Mouse (Mus musculus) stomach, embryonic 14.5 days (tissue): Measurements from ENCODE around the gene Gm12216. TPM values are rescaled to one million over a fixed set of nuclear protein-coding genes. Genes with fewer than 3 reads are reported as not detected.
"Not testable (repeated sequence)": the region's sequence is repeated elsewhere in the genome, so short reads cannot be mapped to it uniquely, and the experiment has no call there.

Experiments used
- ATAC-seq: fragments of 200-750 bp; cut with Nextera tagmentation; 2 replicates; pipeline ENCODE4 v1.8.0; 2017; ENCODE audit warnings: low read depth, moderate TSS enrichment; ENCODE audit not compliant: insufficient number of reproducible peaks, insufficient read depth, low FRiP score
- H3K27ac ChIP-seq: fragments of 300-500 bp; sonication (generic); 2 replicates; pipeline ENCODE4 v1.5.1; 2014; ENCODE audit warnings: mild to moderate bottlenecking, low read length, moderate library complexity, mixed read lengths
- H3K27me3 ChIP-seq: fragments of 300-500 bp; sonication (generic); 2 replicates; pipeline ENCODE4 v1.6.1; 2014; ENCODE audit warnings: low read length, control low read depth, mixed read lengths; ENCODE audit not compliant: control insufficient read depth, insufficient read depth
- H3K36me3 ChIP-seq: fragments of 300-500 bp; sonication (generic); 2 replicates; pipeline ENCODE4 v1.6.1; 2014; ENCODE audit warnings: mild to moderate bottlenecking, control low read depth, low read length, moderate library complexity, mixed read lengths; ENCODE audit not compliant: control insufficient read depth, insufficient read depth
- H3K4me1 ChIP-seq: fragments of 300-500 bp; sonication (generic); 2 replicates; pipeline ENCODE4 v1.6.1; 2014; ENCODE audit warnings: low read length, control low read depth, mixed read lengths; ENCODE audit not compliant: control insufficient read depth, insufficient read depth
- H3K4me2 ChIP-seq: fragments of 300-500 bp; sonication (generic); replicated peaks from 2 replicates; pipeline ENCODE4 v1.6.1; 2014; ENCODE audit warnings: low read depth, low read length, control low read depth
- H3K4me3 ChIP-seq: fragments of 300-500 bp; sonication (generic); 2 replicates; pipeline ENCODE4 v1.5.1; 2014; ENCODE audit warnings: low read depth, low read length, control low read depth
- H3K9ac ChIP-seq: fragments of 300-500 bp; sonication (generic); replicated peaks from 2 replicates; pipeline ENCODE4 v1.6.1; 2014; ENCODE audit warnings: low read depth, mild to moderate bottlenecking, control low read depth, low read length, moderate library complexity, mixed read lengths
- H3K9me3 ChIP-seq: fragments of 300-500 bp; sonication (generic); 2 replicates; pipeline ENCODE4 v1.6.1; 2016; ENCODE audit warnings: low read depth, low read length, control low read depth; ENCODE audit not compliant: control insufficient read depth
- WGBS: fragments of 180-500 bp; shearing (Covaris S2); extraction: QIAGEN DNeasy Blood & Tissue Kit; methylation state at CpG from one replicate; pipeline ENCODE4 v1.1.7; 2014; 5-methylcytosine and 5-hydroxymethylcytosine counted together
- polyA plus RNA-seq: library from polyadenylated mRNA; unstranded; fragments of >200 nt; fragmentation: Nextera tagmentation; extraction: Ambion mirVana; gene quantifications from 2 replicates; pipeline ENCODE4 v1.2.1, GENCODE M21; 2014

The Gm12216 gene
- polyA plus RNA-seq, 1 experiment from 2014 or later, result 4.3 TPM

GRCm38 (mm10) chr11:53883287-53883686 is 24.2 kb upstream of the Gm12216 start:
- H3K4me3 ChIP-seq, result no peak overlapping the region
- 0 out of 2 replicates have a peak, but pooled peaks cover 4% of the 10 kb centered on the region for H3K36me3 ChIP-seq
- H3K27me3 ChIP-seq, result no peaks in the 10 kb centered on the region
- H3K4me1 ChIP-seq, result peaks cover 3% of the 10 kb centered on the region; the same call in 1 of the 2 replicates
- WGBS, result 86% methylated on average over 2 of the region's 2 CpGs
- H3K9me3 ChIP-seq, result no peaks in the 10 kb centered on the region
- no peak overlapping the region for H3K9ac ChIP-seq
- no peak for ATAC-seq
- H3K27ac ChIP-seq, result no peak overlapping the region
- H3K4me2 ChIP-seq, result no peak overlapping the region

GRCm38 (mm10) chr11:53878096-53878495 is 19.0 kb upstream of the Gm12216 start:
- not testable (repeated sequence) for ATAC-seq, H3K9me3 ChIP-seq, H3K36me3 ChIP-seq, H3K4me3 ChIP-seq, H3K4me2 ChIP-seq, H3K9ac ChIP-seq, H3K27ac ChIP-seq, H3K4me1 ChIP-seq, H3K27me3 ChIP-seq
- 76% methylated on average over 5 of the region's 5 CpGs for WGBS

GRCm38 (mm10) chr11:53876488-53876887 is 17.4 kb upstream of the Gm12216 start:
- H3K4me1 ChIP-seq, result no peaks in the 10 kb centered on the region
- H3K27ac ChIP-seq, result no peak overlapping the region
- no peak overlapping the region for H3K9ac ChIP-seq
- H3K9me3 ChIP-seq, result no peaks in the 10 kb centered on the region
- no peaks in the 10 kb centered on the region for H3K27me3 ChIP-seq
- 74% methylated on average over 4 of the region's 4 CpGs for WGBS
- no peak for ATAC-seq
- no peak overlapping the region for H3K4me2 ChIP-seq
- H3K4me3 ChIP-seq, result no peak overlapping the region
- no peaks in the 10 kb centered on the region; the same call in 1 of the 2 replicates for H3K36me3 ChIP-seq

GRCm38 (mm10) chr11:53874706-53875105 is 15.7 kb upstream of the Gm12216 start:
- H3K4me1 ChIP-seq, result no peaks in the 10 kb centered on the region
- no peak overlapping the region for H3K4me3 ChIP-seq
- H3K9me3 ChIP-seq, result no peaks in the 10 kb centered on the region
- no peaks in the 10 kb centered on the region for H3K27me3 ChIP-seq
- H3K4me2 ChIP-seq, result no peak overlapping the region
- H3K36me3 ChIP-seq, result no peaks in the 10 kb centered on the region; the same call in 1 of the 2 replicates
- no peak overlapping the region for H3K27ac ChIP-seq
- WGBS, result 71% methylated on average over 4 of the region's 4 CpGs
- ATAC-seq, result no peak
- no peak overlapping the region for H3K9ac ChIP-seq

- not testable (repeated sequence) for ATAC-seq, H3K4me2 ChIP-seq, H3K27me3 ChIP-seq, H3K4me1 ChIP-seq, H3K9me3 ChIP-seq, H3K4me3 ChIP-seq, H3K27ac ChIP-seq, H3K36me3 ChIP-seq, H3K9ac ChIP-seq
- WGBS, result 67% methylated on average over 5 of the region's 5 CpGs
These were observed 15.1 kb upstream of the Gm12216 start for GRCm38 (mm10) chr11:53873909-53874704.

- Histone ChIP-seq H3K4me1 (no peaks in the 10 kb centered on the region), H3K36me3 (no peaks in the 10 kb centered on the region; the same call in 1 of the 2 replicates), H3K4me2 (no peak overlapping the region), H3K27me3 (no peaks in the 10 kb centered on the region), H3K9ac (no peak overlapping the region), H3K27ac (no peak overlapping the region), H3K9me3 (no peaks in the 10 kb centered on the region), H3K4me3 (no peak overlapping the region)
- ATAC-seq, result no peak
- 94% methylated on average over 2 of the region's 2 CpGs for WGBS
These were observed 12.9 kb upstream of the Gm12216 start for GRCm38 (mm10) chr11:53871786-53872507.

GRCm38 (mm10) chr11:53869172-53869571 is 10.1 kb upstream of the Gm12216 start:
- ATAC-seq, result no peak
- Histone ChIP-seq H3K9me3 (no peaks in the 10 kb centered on the region), H3K27me3 (no peaks in the 10 kb centered on the region), H3K4me3 (no peak overlapping the region), H3K36me3 (no peaks in the 10 kb centered on the region; the same call in 1 of the 2 replicates), H3K27ac (no peak overlapping the region), H3K4me2 (no peak overlapping the region), H3K9ac (no peak overlapping the region), H3K4me1 (no peaks in the 10 kb centered on the region)
- WGBS, result 88% methylated on average over 5 of the region's 5 CpGs

- not testable (repeated sequence) for H3K27me3 ChIP-seq, H3K36me3 ChIP-seq, H3K4me2 ChIP-seq, ATAC-seq, H3K9ac ChIP-seq, H3K4me1 ChIP-seq, H3K4me3 ChIP-seq, H3K9me3 ChIP-seq, H3K27ac ChIP-seq
- WGBS, result 47% methylated on average over 5 of the region's 5 CpGs
These were observed 9.3 kb upstream of the Gm12216 start for GRCm38 (mm10) chr11:53868323-53868722.
